Mouse (Mus musculus) stomach, postnatal 0 days (tissue): ENCODE results near the gene Wdr89.

Source experiments
- CTCF ChIP-seq: IDR thresholded peaks from 2 replicates; pipeline ENCODE4 v1.5.1; 2016; ENCODE audit warnings: antibody characterized with exemption, low read depth, mild to moderate bottlenecking, moderate library complexity
- EP300 ChIP-seq: optimal IDR thresholded peaks from 2 replicates; pipeline ENCODE3; 2016; ENCODE audit warnings: antibody characterized with exemption

DNA sequence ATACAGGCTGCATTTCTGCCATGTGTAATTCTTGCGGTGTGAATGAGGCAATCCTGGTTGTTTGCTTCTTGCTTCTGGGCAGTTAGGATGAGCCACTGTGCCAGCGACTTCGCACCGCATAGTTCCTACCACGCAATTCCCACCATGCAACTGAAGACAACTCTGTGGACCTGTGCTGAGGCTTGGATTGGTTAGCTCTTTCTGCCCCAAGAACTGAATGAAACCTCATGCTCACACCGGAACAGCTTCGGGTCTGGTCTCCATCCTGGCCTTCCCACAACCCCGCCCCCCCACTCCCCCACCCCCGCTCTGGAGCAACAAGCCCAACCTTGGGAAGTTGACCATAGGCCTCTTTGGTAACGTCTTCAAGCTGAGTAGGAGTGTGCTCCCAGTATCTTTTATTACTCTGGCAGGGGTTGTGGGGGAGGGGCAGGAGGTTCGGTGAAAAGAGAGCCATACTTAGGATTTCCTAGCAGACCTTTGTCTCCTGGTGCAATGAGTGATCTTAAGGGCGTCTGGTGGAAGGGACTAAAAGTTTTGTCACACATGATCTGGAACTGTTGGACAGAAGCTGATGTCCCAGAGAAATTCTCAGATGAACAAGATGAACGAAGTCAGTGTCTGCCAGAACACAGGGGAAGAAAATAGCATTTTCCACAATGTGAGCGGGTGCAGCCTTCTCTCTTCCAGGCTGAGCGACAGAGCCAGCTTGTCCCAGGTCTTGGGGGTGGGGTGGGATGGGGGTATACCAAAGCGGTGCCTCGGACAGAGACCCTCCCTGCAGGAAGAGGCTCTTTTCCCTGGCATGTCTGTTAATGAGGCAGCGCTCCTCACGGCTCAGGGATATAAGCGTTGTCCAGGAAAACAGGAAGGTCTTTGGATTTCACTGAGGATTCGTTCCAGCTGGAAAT lies 32.1 kb upstream of the Wdr89 start:
- TF ChIP-seq CTCF (no peak), EP300 (no peak)
